Mouse (Mus musculus): ENCODE results near the gene Slc35e3. TPM values are rescaled to one million over a fixed set of nuclear protein-coding genes. Genes with fewer than 3 reads are reported as not detected.
A peak's percentile ranks its signal among the peaks of the same experiment; 100 is the strongest.
"Not testable (repeated sequence)": the region's sequence is repeated elsewhere in the genome, so short reads cannot be mapped to it uniquely, and the experiment has no call there.

Gene Slc35e3
- total RNA-seq, 2 experiments from 2014 or later = 15.1 to 15.6 TPM

GRCm38 (mm10) chr10:117734104-117734852, 11.9 kb downstream of the Slc35e3 start:
- peak; percentile 69 to 78 for DNase-seq

GRCm38 (mm10) chr10:117733626-117734025, 12.5 kb downstream of the Slc35e3 start:
- DNase-seq = not testable (repeated sequence)

DNA sequence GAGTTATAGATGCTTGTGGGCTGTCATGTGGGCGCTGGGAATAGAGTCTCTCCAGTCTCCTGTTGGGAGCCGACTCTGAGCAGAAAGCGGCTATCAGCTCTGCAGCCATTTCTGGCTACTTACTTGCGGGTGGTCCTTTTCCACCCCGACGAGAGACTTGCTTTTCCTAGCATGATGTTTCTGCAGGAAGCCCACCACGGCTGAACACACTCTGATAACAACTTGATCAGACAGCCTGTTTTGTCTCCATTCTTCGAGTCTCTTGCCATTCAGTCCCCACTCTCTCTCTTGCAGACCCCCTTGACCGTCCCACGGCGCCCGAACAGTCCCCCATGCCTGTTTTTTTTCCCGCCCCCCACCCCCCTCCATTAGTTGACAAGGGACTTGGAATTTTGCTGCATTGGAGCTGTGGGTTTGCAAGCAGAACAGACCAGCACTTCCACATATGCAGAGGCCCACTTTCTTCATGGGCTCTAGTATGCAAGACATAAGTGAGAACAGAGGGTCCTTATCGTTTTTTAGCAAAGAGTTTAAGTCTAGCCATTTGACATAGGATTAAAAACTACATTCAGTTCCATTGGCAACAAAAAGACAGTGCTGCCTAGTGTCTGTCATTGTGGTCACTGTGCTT, 13.1 kb downstream of the Slc35e3 start:
- no peak for DNase-seq

- DNase-seq = no peak
Observed at GRCm38 (mm10) chr10:117732184-117732583, 14.0 kb downstream of the Slc35e3 start.

DNA sequence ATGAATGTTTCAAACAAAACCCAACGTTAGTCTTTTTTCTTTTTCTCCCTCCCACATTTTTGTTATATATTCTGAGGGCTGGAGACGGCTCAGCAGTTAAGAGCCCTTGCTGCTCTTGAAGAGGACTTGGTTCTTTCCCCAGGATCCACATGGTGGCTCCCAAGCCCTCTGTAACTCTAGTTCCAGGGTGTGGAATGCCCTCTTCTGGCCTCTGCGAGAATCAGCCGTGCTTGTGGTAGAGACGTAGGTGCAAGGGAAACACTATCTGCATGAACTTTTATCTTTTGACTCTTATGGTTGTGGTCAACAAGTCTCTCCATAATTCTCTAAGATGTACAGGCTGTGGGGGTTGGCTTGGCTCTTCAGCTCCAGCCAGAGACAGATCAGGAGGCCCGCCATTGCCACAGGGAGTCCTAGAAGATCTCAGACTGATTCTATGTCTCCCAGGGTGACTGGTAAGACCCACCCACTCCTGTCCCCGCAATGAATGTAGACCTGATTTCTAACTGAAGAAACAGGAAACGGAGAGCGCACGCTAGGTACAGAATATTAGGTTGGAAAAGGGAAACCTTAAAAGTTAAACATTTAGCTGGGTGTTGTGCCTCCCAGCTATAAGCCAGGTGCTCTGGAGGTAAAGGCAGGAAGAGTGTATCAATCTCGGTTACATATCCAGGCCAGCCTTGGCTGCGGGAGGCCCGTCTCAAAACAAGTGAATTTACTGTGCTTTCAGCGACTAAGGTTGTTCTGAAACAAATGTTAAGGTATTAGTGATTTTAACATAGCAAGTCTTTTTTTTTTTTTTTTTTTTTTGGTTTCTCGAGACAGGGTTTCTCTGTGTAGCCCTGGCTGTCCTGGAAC, 14.7 kb downstream of the Slc35e3 start:
- DNase-seq = peak; percentile 76 to 77

DNA sequence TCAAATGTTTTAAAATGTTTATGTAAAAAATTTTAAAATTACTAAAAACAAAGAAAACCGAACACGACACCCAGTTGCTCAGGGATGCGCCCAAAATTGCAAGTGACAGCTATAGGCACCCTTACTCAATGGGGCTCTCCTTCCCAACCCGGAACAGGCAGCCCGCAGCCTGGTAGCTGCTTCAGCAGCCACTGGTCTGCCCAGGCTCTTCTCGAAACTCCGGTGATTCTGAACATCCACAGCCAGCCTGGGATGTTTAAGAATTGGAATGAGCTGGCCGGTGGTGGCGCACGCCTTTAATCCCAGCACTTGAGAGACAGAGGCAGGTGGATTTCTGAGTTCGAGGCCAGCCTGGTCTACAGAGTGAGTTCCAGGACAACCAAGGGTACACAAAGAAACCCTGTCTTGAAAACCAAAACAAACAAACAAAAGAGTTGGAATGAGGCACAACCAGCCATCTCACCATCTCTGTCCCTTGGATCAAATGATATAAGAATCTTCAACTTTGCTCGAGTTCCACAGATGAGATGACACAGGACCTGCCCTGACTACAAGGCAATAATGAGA, 15.4 kb downstream of the Slc35e3 start:
- DNase-seq = no peak

GRCm38 (mm10) chr10:117730140-117730539, 16.0 kb downstream of the Slc35e3 start:
- no peak for DNase-seq

DNA sequence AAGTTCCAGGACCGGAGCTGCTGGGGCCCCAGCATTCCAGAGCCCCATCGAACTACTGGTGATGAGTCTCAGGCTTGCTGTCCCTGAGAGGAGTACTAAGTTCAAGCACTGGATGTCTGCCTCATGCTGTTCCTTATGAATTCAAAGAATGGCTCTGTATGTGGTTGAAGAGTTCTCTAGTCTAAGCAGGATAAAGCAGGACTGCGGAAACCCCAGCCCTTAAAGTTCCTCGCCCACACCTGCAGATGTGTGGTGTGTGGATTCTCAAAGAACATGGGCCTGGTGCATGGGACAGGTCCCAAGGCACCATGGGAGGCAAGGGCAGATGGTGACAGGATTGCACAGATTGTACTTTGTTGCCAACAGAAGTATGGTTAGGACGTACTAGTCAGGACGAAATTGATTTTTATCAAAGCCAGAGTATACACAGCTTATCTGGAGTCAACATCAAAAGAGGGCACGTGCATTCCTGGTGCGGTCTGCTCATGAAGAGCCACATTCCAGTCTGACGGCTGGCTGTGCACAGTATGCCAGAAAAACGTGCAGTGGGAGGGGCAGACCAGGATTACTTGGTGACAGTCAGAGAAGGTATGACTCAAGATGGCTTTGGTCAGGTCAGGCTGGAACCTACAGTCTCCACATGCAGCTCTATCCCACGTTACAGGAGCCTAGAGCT, 16.9 kb downstream of the Slc35e3 start:
- peak in 1 of 2 experiments; percentile 26 for DNase-seq

DNA sequence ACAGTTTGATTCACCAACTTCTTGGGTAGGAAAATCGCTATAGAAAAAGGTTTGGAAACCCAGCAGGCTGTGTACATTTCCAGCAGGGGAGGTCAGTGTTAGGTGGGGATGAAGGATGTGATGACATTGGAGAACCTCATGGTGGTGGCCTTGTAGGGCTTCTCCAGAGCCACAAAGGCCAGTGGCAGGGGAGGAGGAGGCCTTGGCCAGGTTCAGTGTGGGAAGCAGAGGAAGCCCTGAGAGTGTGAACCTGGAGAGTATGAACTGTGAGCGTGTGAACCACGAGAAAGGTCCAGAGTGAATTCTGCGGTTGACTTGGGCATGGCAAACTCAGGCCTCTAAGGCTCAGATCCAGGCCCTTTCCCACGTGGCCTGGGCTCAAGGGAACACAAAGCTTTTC, 17.6 kb downstream of the Slc35e3 start:
- DNase-seq = no peak

- DNase-seq = no peak
Observed at GRCm38 (mm10) chr10:117727518-117728110, 18.6 kb downstream of the Slc35e3 start.

- no peak for DNase-seq
Observed at GRCm38 (mm10) chr10:117726888-117727385, 19.2 kb downstream of the Slc35e3 start.

GRCm38 (mm10) chr10:117726350-117726749, 19.8 kb downstream of the Slc35e3 start:
- DNase-seq = no peak

DNA sequence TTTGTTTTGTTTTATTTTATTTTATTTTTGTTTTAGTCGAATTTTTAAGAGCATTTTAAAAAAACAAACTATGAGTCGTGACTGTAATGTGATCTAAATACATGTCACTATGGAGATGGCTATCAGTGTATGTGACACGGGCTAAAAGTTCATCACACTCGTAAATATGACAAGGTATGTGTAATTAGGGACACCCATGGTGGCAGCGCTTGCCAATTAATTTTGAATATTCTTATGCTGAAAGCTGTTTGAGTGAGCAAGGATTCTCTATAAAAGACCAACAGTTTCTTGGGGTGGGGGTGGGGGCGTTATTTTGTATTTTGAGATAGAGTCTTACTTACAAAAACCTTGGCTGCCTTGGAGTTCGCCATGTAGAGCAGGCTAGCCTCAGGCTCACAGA, 20.5 kb downstream of the Slc35e3 start:
- DNase-seq = no peak

- DNase-seq = no peak
Observed at GRCm38 (mm10) chr10:117724804-117725361, 21.3 kb downstream of the Slc35e3 start.

GRCm38 (mm10) chr10:117724136-117724718, 21.9 kb downstream of the Slc35e3 start:
- DNase-seq = no peak

GRCm38 (mm10) chr10:117718161-117719119, 27.7 kb downstream of the Slc35e3 start:
- peak; percentile 72 to 73 for DNase-seq

GRCm38 (mm10) chr10:117717583-117717982, 28.6 kb downstream of the Slc35e3 start:
- DNase-seq = peak; percentile 77 to 87

GRCm38 (mm10) chr10:117716686-117717085, 29.5 kb downstream of the Slc35e3 start:
- DNase-seq = no peak

DNA sequence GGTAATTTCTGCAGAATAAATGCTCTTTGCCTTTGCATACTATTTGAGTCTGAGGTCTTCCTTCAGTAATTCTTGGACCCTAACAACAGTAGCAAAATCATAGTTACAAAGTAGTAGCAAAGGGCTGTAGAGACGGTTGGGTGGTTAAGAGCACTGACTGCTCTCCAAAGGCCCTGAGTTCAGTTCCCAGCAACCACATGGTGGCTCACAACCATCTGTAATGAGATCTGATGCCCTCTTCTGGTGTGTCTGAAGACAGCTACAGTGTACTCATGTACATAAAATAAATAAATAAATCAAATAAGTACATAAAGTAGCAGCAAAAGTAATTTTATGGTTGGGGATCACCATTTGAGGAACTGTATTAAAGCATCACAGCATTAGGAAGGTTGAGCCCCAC, 30.5 kb downstream of the Slc35e3 start:
- DNase-seq = not testable (repeated sequence)
